Mouse (Mus musculus) layer of hippocampus, postnatal 10 days (tissue): ENCODE results near the gene Eif4a3. TPM values are rescaled to one million over a fixed set of nuclear protein-coding genes. Genes with fewer than 3 reads are reported as not detected.
"Not testable (repeated sequence)": the region's sequence is repeated elsewhere in the genome, so short reads cannot be mapped to it uniquely, and the experiment has no call there.

Experiments
- DNase-seq, 2 experiments: peaks; one replicate each; pipeline ENCODE4 v3.0.0; 2021; ENCODE audit warnings: low spot score in 2 of 2
- total RNA-seq, 2 experiments: library from RNA; stranded (reverse); gene quantifications; 2 replicates each; pipeline ENCODE4 v1.2.3; 2021

Eif4a3 gene
- total RNA-seq, 2 experiments from 2014 or later, result 88.9 to 93.0 TPM

GRCm38 (mm10) chr11:119300246-119300935 is 502 bp upstream of the Eif4a3 start:
- no peak for DNase-seq

GRCm38 (mm10) chr11:119298917-119299316 is 972 bp downstream of the Eif4a3 start:
- no peak for DNase-seq

DNA sequence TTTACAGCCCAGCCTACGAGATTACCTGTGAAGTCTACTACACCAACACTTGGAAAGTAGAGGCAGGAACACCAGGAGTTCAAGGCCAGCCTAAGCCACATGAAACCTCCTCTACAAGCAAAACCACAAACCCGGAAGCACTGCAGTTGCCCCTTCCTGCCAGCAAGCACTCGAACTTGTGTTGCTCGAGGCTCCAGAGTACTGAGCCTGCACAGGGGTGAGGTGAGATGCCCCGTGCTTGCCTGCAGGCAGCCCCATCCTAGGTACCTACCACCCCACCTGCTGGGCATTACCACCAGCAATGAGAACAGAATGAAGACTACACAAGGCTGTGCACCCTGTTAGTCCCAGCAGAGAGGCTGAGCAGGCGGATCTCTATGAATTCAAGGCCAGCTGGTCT is 1.9 kb downstream of the Eif4a3 start:
- no peak for DNase-seq

- not testable (repeated sequence) for DNase-seq
These were observed 7.0 kb downstream of the Eif4a3 start for GRCm38 (mm10) chr11:119292861-119293260.

GRCm38 (mm10) chr11:119287207-119287992 is 12.5 kb downstream of the Eif4a3 start:
- no peak for DNase-seq

DNA sequence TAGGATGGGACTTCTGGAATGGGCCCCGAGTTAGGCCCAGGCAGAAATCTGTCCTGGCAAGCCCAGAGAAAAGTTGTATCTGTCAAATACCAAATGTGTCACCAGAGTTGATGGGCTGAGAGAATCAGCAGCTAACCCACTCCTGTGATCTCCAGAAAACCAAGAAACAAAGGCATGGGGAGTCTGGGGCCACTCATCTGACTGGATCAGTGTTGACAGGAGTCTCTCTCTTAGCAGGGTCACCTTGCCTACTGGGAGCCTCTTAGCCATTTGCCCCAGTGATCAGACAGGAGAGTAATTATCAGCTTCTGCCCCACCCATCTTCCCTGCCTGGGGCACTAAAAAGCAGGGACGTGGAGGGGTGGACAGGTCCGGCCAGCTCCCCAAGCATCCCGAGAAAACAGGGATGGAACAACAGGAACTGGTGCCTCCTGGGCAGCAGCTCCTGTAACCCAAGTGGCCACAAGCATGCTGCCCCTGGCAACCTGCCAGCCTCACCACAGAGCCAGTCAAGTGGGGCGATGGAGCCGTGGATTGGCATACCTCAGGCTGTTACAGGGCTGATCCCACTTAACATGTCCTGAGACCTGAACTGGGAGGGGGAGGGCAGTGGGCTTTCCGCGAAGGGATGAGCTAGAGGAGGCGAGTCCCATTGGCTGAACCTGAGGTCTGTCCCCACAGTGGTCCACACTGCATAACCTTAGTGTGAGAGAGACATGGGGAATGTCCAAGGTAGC is 13.9 kb downstream of the Eif4a3 start:
- DNase-seq, result no peak

DNA sequence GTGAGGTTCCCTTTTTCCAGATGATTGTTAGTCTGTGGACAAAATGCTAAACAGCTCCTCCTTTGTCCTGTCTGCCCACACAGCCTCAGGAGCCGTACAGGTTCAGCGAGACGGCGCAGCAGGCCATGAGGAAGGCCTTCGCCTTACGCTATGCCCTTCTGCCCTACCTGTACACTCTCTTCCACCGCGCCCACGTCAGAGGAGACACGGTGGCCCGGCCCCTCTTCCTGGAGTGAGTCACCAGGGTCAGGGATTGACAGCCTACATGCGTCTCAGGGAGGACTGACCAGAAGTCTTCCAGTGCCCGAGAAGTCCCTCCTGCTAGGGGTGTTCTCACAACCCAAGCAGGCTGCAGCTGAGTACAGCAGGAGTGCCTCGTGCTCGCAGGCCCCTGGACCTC is 18.9 kb downstream of the Eif4a3 start:
- no peak for DNase-seq

DNA sequence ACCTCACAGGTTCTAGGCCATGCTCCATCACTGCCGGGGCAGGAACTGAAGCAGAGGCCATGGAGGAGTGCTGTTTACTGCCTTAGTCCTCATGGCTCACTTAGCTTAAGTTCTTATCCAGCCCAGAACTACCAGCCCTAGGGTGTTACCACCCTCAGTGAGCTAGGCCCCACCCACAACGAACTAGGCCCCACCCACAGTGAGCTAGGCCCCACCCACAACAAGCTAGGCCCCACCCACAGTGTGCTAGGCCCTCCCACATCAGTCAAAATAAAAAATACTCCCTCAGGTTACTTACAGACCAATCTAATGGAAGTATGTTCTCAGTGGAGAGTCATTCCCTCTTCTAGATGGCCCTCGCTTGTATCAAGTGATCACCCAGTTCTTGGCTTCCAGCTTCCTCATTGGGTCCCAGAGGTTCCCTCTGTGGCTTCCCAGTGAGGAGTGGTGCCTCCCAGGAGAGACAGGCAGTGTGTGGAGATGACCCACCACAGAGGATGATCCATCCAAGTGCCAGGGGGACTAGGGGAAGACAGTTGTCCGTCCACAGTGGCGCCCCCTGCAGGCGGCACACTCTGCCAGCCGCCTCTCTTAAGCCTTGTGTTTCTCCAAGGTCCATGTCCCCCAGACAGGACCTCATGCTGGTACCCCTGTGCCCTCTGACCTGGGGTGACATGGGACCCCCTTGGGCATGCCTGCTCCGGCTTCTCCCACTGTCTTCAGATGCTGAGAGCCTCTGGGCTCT is 26.5 kb downstream of the Eif4a3 start:
- no peak for DNase-seq

DNA sequence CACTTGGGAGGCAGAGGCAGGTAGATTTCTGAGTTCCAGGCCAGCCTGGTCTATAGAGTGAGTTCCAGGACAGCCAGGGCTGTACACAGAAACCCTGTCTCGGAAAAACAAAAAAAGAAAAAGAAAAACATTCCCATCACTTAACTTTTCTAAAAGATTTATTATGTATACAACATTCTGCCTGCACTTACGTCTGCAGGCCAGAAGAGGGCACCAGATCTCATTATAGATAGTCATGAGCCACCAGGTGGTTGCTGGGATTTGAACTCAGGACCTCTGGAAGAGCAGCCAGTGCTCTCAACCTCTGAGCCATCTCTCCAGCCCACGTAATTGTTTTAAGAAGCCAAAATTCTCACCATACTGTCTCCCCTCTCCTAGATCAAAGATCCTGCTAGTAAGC is 27.4 kb downstream of the Eif4a3 start:
- not testable (repeated sequence) for DNase-seq

DNA sequence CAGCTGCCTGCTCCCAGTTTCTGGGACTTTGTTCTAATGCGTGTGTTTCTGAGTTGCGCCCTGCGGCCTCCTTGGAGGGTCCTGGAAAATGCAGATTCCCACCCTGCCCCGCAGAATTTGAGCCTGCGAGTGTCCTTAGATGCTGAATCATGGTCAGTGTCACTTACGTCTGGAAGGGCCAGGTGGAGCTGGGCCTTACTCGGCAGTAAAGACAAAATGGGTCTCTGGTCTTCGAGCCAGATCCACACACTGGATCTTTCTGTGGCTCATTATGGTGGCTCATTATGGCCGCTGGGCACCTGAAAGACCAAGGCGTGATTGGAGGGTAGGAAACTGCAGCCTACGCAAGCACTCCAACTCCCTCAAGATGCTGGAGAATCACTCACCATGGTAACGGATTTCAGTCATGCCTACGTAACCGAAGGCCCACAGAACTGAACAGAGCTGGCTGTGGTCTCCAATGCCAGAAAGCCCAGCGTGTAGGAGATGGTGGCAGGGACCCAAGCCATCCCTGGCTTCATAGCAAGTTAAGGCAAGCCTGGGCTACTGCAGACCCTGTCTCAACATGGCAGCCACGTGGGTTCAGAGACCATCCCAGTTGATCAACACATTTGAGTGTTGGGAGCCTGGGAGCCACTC is 31.2 kb downstream of the Eif4a3 start:
- peak; percentile 50 to 59 for DNase-seq

DNA sequence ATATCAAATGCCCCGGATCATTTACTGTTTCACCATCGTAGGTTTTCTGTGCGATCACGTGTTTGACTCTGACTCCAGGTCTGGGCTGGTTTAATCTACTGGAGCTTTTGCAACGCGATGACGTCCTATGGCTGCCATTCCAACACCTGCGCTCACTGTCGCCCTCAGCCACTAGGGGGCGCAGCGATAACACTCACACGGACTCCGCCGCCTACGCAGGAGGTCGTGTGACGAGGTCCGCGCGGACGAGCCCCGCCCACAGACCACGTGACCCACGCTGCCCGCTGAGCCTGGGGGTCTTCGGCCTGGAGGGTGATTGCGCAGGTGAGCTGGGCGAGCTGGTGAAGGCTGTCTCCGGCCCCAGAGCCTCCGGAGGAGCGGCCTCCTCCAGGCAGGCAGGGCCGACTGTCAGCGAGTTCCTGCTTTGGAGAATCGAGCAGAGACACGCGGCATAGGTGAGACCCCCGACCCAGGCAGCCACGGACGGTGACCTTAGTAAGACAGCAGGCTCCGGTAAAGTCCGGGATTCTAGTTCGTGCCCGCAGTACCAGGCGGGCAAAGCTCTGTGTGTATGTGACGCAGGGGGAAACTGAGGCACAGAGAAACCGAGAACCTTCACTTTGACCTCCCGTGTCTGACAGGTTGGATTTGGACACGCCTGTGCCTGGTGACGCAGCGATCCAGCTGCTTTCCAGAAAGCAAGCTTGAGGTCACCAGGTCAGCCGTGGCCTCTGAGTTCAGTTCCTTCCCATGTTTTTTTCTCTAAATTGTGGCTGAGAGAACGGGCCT is 31.9 kb downstream of the Eif4a3 start, which contains the start of gene Gaa:
Gene Gaa, plus strand, starts transcription at position 120 of the 789 bp plus-strand sequence.
- DNase-seq, result peak; percentile 98

GRCm38 (mm10) chr11:119267241-119267674 is 32.6 kb downstream of the Eif4a3 start:
- DNase-seq, result peak; percentile 57 to 67

DNA sequence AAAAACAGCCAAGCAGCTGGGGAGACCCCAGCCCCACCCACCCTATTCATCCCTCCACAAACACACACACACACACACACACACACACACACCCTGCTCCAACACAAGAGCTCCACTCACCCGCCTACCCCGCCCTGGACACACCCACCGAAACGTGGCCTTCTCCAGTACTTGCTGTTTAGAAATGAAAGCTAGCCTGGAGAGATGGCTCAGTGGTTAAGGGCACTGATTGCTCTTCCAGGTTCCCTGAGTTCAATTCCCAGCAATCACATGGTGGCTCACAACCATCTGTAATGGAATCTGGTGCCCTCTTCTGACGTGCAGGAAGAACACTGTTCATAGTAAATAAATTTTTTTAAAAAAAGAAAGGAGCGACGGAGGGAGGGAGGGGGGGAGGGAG is 34.1 kb downstream of the Eif4a3 start:
- no peak for DNase-seq

DNA sequence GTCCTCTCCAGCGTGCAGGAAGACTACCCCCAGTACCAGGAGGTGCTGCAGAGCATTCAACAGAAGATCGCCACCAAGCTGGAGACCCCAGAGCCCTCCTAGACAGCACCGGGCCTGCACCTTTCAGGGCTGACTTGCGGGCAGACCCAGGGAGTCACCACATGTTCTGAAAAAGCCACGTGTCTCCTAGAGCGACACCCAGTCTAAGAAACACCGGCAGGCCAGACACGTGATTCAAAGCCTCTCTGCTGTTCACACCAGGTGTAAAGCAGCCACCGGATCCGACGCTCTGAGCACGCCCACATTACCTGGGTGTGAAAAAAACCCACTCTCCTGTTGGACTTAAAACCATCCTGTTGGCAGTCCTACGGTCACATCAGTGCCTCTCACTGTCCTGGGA is 35.5 kb downstream of the Eif4a3 start:
- no peak for DNase-seq

DNA sequence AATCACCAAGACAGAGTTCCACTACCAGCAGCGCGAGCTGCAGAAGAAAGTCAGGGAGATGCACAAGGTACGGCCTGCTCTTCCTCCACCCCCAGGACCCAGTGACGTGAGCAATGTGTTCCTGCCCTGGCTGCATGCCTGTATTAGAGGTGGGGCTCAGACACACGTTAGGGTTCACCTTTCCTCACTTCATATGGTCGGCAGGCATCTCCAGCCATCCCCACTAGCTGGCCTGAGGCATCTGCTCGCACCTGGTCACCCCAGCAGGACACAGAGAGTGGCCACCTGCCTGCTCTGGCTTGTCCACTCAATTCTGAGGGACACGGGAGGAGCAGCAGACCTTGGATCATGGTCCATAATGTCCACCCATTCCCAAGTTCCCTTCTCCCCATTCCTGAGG is 39.9 kb downstream of the Eif4a3 start:
- DNase-seq, result no peak

DNA sequence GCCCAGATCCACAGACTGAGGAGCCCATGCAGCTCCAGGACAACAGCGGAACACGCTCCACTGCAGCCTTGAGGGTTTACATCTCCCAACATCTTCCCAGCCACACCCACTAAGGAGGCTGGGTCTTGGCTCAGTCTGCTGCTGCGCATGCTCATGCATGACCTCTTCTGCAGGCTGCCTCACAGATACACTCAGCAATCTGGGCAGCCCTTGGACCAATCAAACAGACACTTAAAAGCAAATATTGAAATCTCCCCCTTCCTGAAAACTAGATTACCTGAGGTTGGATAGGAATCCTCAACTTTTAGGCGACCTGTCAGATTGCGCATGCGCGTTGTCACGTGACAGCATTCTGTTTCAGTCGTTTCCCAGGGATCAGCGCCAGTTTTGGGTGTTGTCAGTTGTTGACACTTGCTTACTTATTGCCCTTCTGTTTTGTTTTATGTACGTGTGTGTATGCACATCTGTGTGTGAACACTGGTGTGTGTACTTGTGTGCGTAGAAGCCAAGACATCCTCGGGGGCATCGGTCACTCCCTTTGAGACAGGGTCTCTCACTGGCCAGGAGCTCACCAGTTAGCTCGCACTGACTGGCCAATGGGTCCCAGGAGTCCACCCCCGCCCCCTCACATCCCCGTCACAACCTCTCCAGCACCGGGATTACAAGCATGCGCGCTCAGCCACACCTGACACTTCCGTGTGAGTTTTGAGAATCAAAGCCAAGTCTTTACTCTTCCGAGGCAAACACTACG is 41.1 kb downstream of the Eif4a3 start:
- peak; percentile 67 to 74 for DNase-seq

DNA sequence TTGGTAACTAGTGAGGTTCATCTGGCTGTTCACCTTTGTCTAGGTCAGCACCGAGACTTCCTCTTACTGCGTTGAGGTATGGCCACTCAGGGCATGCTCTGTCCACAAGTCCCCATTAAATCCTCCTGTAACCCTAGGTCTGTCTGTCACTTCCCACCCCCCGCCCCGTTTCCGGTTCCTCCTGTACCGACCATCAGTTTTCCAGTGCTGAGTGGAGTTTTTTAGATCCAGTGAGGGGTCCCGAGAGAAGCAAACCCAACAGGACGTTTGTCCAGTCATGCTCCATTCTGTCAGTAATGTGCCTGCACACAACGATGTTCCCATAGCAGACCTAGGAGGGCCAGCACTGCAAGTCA is 41.7 kb downstream of the Eif4a3 start:
- DNase-seq, result no peak

- DNase-seq, result not testable (repeated sequence)
These were observed 43.3 kb downstream of the Eif4a3 start for GRCm38 (mm10) chr11:119256557-119256956.
